ENCODE assay signal across 19 mouse cellular contexts in the genomic region with DNA sequence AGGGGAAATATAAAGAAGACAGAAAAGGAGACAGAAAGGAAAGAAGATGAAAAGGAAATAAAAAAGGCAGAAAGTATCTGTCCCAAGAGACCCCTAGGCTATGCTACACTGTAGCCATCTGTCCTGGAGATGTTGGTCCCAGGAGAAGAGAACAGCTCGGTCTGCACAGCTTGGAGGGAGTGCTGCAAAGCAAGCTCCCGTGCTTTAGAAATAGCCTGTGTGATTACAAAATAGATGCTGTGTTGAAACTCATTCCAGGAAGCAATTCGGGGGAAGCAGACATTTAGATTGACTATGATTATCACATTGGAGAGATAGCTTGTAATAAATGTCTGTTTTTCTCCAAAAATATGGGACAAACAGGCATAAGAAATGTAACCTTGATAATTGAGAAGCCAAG.
A peak's percentile ranks its signal among the peaks of the same experiment; 100 is the strongest.
DNase-seq lines count a peak whose midpoint lies in the region; ATAC-seq and TF ChIP-seq lines count a peak whose summit lies in the region.
"Had no signal": no experiment of that assay in that cellular context is flagged by ENCODE, and none has a peak within 500 bp of the region (broad histone marks: within the 10 kb centered on the region; RNA-seq: fewer than 3 reads in every experiment).

No protein-coding gene starts in this region.

- H3K36me3 ChIP-seq in lung, postnatal 0 days (ENCODE audit: insufficient read depth, low read length) = no peaks in the 10 kb centered on the region
- H3K36me3 ChIP-seq in kidney, embryonic 16.5 days (ENCODE audit: insufficient read depth, low read length) = no peaks in the 10 kb centered on the region
- H3K36me3 ChIP-seq: limb, embryonic 13.5 days; liver, embryonic 15.5 days had no signal

- peak; percentile 12 for DNase-seq in adrenal gland, adult 2 months
- no peak for DNase-seq in adrenal gland, adult 18-20 months (ENCODE audit: low spot score in 2 of 2)
- peak; percentile 55 for DNase-seq in lung, postnatal 0 days (ENCODE audit: low spot score)
- no peak for DNase-seq in lung, adult 18-20 months
- peak; percentile 33 to 37 for DNase-seq in layer of hippocampus, adult 8-10 months (ENCODE audit: low spot score in 2 of 2)
- no peak for DNase-seq in urinary bladder, postnatal 10 days (ENCODE audit: low spot score)
- DNase-seq: cerebellum, adult 11 months; cerebellum, postnatal 25 days; gastrocnemius, postnatal 36 days; kidney, adult 18-20 months; kidney, postnatal 25 days; right cerebral cortex, adult 18-20 months; thymus, postnatal 14 days had no signal

- 39% methylated on average over 3 of the region's 3 CpGs for WGBS in lung, postnatal 0 days
- 57% methylated on average over 3 of the region's 3 CpGs for WGBS in kidney, embryonic 16.5 days

- no peaks in the 10 kb centered on the region for H3K27me3 ChIP-seq in lung, postnatal 0 days (replicated peaks; ENCODE audit: insufficient read depth, low read length)
- no peaks in the 10 kb centered on the region for H3K27me3 ChIP-seq in kidney, embryonic 16.5 days (ENCODE audit: insufficient read depth, low read length)
- H3K27me3 ChIP-seq: limb, embryonic 13.5 days; liver, embryonic 15.5 days had no signal

- no peak overlapping the region for H3K4me3 ChIP-seq in lung, postnatal 0 days (ENCODE audit: low read depth, low read length)
- H3K4me3 ChIP-seq in kidney, embryonic 16.5 days (ENCODE audit: low read length) = no peak overlapping the region
- H3K4me3 ChIP-seq: limb, embryonic 13.5 days; liver, embryonic 15.5 days had no signal

- H3K27ac ChIP-seq in lung, postnatal 0 days (ENCODE audit: low read length) = no peak overlapping the region
- no peak overlapping the region for H3K27ac ChIP-seq in kidney, embryonic 16.5 days (ENCODE audit: low read length)
- H3K27ac ChIP-seq: hindbrain, postnatal 0 days; limb, embryonic 13.5 days; liver, embryonic 15.5 days had no signal

- H3K9me3 ChIP-seq in lung, postnatal 0 days (ENCODE audit: low read length) = no peaks in the 10 kb centered on the region
- H3K9me3 ChIP-seq in kidney, embryonic 16.5 days (ENCODE audit: low read length) = no peaks in the 10 kb centered on the region
- H3K9me3 ChIP-seq: limb, embryonic 13.5 days; liver, embryonic 15.5 days had no signal

- no peak for ATAC-seq in lung, postnatal 0 days
- ATAC-seq in monocyte, adult 5-6 weeks (replicated peaks; ENCODE audit: insufficient number of reproducible peaks, low FRiP score, low TSS enrichment, poor library complexity, severe bottlenecking) = peak; percentile 43; the same call in 1 of the 2 replicates
- ATAC-seq in kidney, embryonic 16.5 days (ENCODE audit: low FRiP score, low TSS enrichment) = no peak
- ATAC-seq: hindbrain, postnatal 0 days had no signal

- no peak overlapping the region for H3K4me2 ChIP-seq in lung, postnatal 0 days (replicated peaks; ENCODE audit: low read depth, low read length)
- H3K4me2 ChIP-seq in kidney, embryonic 16.5 days (replicated peaks; ENCODE audit: low read depth, low read length) = no peak overlapping the region
- H3K4me2 ChIP-seq: heart, embryonic 11.5 days; limb, embryonic 13.5 days; liver, embryonic 15.5 days had no signal

- TF ChIP-seq CTCF in lung, postnatal 0 days (IDR thresholded peaks at IDR 0.05) = no peak

- TF ChIP-seq EP300 in lung, postnatal 0 days (IDR thresholded peaks at IDR 0.05) = no peak

- H3K4me1 ChIP-seq in lung, postnatal 0 days (ENCODE audit: insufficient read depth, low read depth, low read length) = no peaks in the 10 kb centered on the region
- H3K4me1 ChIP-seq in kidney, embryonic 16.5 days (ENCODE audit: insufficient read depth, low read length) = no peaks in the 10 kb centered on the region
- H3K4me1 ChIP-seq: limb, embryonic 13.5 days; liver, embryonic 15.5 days had no signal

- H3K9ac ChIP-seq in lung, postnatal 0 days (replicated peaks; ENCODE audit: low read depth) = no peak overlapping the region
- H3K9ac ChIP-seq in kidney, embryonic 16.5 days (replicated peaks; ENCODE audit: low read length) = no peak overlapping the region
- H3K9ac ChIP-seq: limb, embryonic 13.5 days; liver, embryonic 15.5 days had no signal

Comparison
In these comparisons a context has a peak if more than half of its experiments do, and no peak if none do; other contexts are left out.
1. DNase-seq: peak in adrenal gland, adult 2 months (single experiment), lung, postnatal 0 days (single experiment) and layer of hippocampus, adult 8-10 months (2 of 2); none in adrenal gland, adult 18-20 months (0 of 2), lung, adult 18-20 months (0 of 2) and urinary bladder, postnatal 10 days (single experiment).